Mouse (Mus musculus): ENCODE results near the gene Rftn1.

- no peak for TF ChIP-seq POLR2A (IDR thresholded peaks at IDR 0.05; ENCODE audit: borderline replicate concordance, insufficient read depth, low read length)
- TF ChIP-seq CTCF (IDR thresholded peaks at IDR 0.05; ENCODE audit: borderline replicate concordance, insufficient read depth, low read depth, low read length) = no peak
Observed at GRCm38 (mm10) chr17:50066822-50067713, 123.4 kb downstream of the Rftn1 start.
